Mouse (Mus musculus) heart, adult 9 months (tissue): ENCODE results near the gene Tmem260.
"Not testable (repeated sequence)": the region's sequence is repeated elsewhere in the genome, so short reads cannot be mapped to it uniquely, and the experiment has no call there.

Source experiments
- DNase-seq, 2 experiments: peaks; one replicate each; pipeline ENCODE4 v3.0.0; 2022; ENCODE audit warnings: low spot score in 2 of 2

The Tmem260 gene

GRCm38 (mm10) chr14:48445984-48446683, at the start of gene Tmem260:
Gene Tmem260, plus strand, starts transcription at chr14:48446124.
- peak; percentile 90 to 91 for DNase-seq

- no peak for DNase-seq
These were observed 39.8 kb upstream of the Tmem260 start for GRCm38 (mm10) chr14:48406086-48406485.

GRCm38 (mm10) chr14:48417064-48417463, 28.9 kb upstream of the Tmem260 start:
- no peak for DNase-seq

GRCm38 (mm10) chr14:48418264-48418663, 27.7 kb upstream of the Tmem260 start:
- no peak for DNase-seq

- no peak for DNase-seq
These were observed 27.3 kb upstream of the Tmem260 start for GRCm38 (mm10) chr14:48418672-48419071.

GRCm38 (mm10) chr14:48421476-48421875, 24.4 kb upstream of the Tmem260 start:
- no peak for DNase-seq

GRCm38 (mm10) chr14:48421996-48422395, 23.9 kb upstream of the Tmem260 start:
- peak; percentile 13 to 32 for DNase-seq

- DNase-seq = no peak
These were observed 23.5 kb upstream of the Tmem260 start for GRCm38 (mm10) chr14:48422436-48422835.

- DNase-seq = no peak
These were observed 23.0 kb upstream of the Tmem260 start for GRCm38 (mm10) chr14:48422901-48423300.

- DNase-seq = no peak
These were observed 13.9 kb upstream of the Tmem260 start for GRCm38 (mm10) chr14:48431978-48432377.

GRCm38 (mm10) chr14:48443796-48444195, 2.1 kb upstream of the Tmem260 start:
- DNase-seq = no peak

- DNase-seq = no peak
These were observed 6.1 kb downstream of the Tmem260 start for GRCm38 (mm10) chr14:48451966-48452407.

GRCm38 (mm10) chr14:48453411-48453810, 7.5 kb downstream of the Tmem260 start:
- DNase-seq = no peak

GRCm38 (mm10) chr14:48456305-48457092, 10.6 kb downstream of the Tmem260 start:
- no peak for DNase-seq

- DNase-seq = no peak
These were observed 11.5 kb downstream of the Tmem260 start for GRCm38 (mm10) chr14:48457288-48457938.

GRCm38 (mm10) chr14:48458901-48459300, 13.0 kb downstream of the Tmem260 start:
- peak; percentile 29 to 56 for DNase-seq

- DNase-seq = no peak
These were observed 22.4 kb downstream of the Tmem260 start for GRCm38 (mm10) chr14:48468339-48468738.

GRCm38 (mm10) chr14:48470742-48471487, 25.0 kb downstream of the Tmem260 start:
- no peak for DNase-seq

- no peak for DNase-seq
These were observed 26.3 kb downstream of the Tmem260 start for GRCm38 (mm10) chr14:48472179-48472578.

GRCm38 (mm10) chr14:48475370-48475769, 29.4 kb downstream of the Tmem260 start:
- no peak for DNase-seq

GRCm38 (mm10) chr14:48475834-48476233, 29.9 kb downstream of the Tmem260 start:
- not testable (repeated sequence) for DNase-seq

- no peak for DNase-seq
These were observed 30.4 kb downstream of the Tmem260 start for GRCm38 (mm10) chr14:48476278-48476677.
